8 mouse cellular contexts compared by ENCODE assay signal in the genomic region with DNA sequence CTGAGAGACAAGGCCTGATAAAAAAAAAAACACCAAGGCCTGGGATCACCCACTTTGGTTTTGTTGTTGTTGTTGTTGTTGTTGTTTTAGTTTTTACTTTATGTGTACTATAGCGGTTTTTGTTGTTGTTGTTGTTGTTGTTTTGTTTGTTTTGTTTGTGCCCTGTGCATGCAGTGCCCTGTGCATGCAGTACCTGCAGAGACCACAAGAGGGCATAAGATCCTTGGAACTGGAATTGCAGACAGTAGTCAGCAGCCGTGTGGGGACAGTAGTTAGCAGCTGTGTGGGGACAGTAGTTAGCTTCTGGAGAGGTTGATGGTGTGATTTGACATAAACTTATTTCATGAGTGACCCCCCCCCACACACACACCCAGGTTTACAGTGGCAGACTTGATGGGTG. TPM values are rescaled to one million over a fixed set of nuclear protein-coding genes. Genes with fewer than 3 reads are reported as not detected.
DNase-seq lines count a peak whose midpoint lies in the region; ATAC-seq and TF ChIP-seq lines count a peak whose summit lies in the region.

No protein-coding gene starts in this region.

- WGBS in forebrain, embryonic 13.5 days: 6% methylated on average over 2 of the region's 2 CpGs
- WGBS in lung, embryonic 14.5 days: 11% methylated on average over 2 of the region's 2 CpGs

- ATAC-seq in CD4-positive, CD25-positive, alpha-beta regulatory T cell, adult 4 months: peak; percentile 84
- peak; percentile 38; the same call in 1 of the 2 replicates for ATAC-seq in forebrain, embryonic 13.5 days
- peak; percentile 67; the same call in 1 of the 2 replicates for ATAC-seq in lung, embryonic 14.5 days (ENCODE audit: insufficient read depth)

- H3K27ac ChIP-seq in forebrain, embryonic 13.5 days: no peak overlapping the region
- no peak overlapping the region for H3K27ac ChIP-seq in lung, embryonic 14.5 days (ENCODE audit: low read depth)

- TF ChIP-seq CTCF in lung, embryonic 14.5 days (IDR thresholded peaks at IDR 0.05; ENCODE audit: low read depth): peak; percentile 98

- peaks cover 63% of the 10 kb centered on the region for H3K36me3 ChIP-seq in forebrain, embryonic 13.5 days (ENCODE audit: poor library complexity, severe bottlenecking)
- peaks cover 58% of the 10 kb centered on the region for H3K36me3 ChIP-seq in lung, embryonic 14.5 days (ENCODE audit: insufficient read depth)

- H3K4me3 ChIP-seq in forebrain, embryonic 13.5 days: no peak overlapping the region
- no peak overlapping the region for H3K4me3 ChIP-seq in lung, embryonic 14.5 days (ENCODE audit: low read depth, low read length)

- H3K9me3 ChIP-seq in forebrain, embryonic 13.5 days (replicated peaks): peaks cover 5% of the 10 kb centered on the region; the same call in 1 of the 2 replicates
- no peaks in the 10 kb centered on the region for H3K9me3 ChIP-seq in lung, embryonic 14.5 days (ENCODE audit: low read depth, low read length)

- H3K27me3 ChIP-seq in forebrain, embryonic 13.5 days: no peaks in the 10 kb centered on the region
- no peaks in the 10 kb centered on the region for H3K27me3 ChIP-seq in lung, embryonic 14.5 days (ENCODE audit: insufficient read depth, low read length)

- no peak overlapping the region for H3K4me2 ChIP-seq in forebrain, embryonic 13.5 days
- H3K4me2 ChIP-seq in lung, embryonic 14.5 days: no peak overlapping the region

- peak; percentile 70 for DNase-seq in A20 (ENCODE audit: low read depth, low spot score)
- peak; percentile 80 for DNase-seq in c-Kit-positive CD71-positive TER-119-positive erythroid progenitor cells, embryonic 14.5 days (ENCODE audit: low spot score)
- DNase-seq in kidney, adult 9 months: peak; percentile 82
- DNase-seq in lung, embryonic 14.5 days: peak; percentile 91
- peak; percentile 76 for DNase-seq in ovary, postnatal 14 days (ENCODE audit: low spot score)
- peak; percentile 50 for DNase-seq in yolk sac, embryonic 10.5 days (ENCODE audit: low spot score)

- H3K9ac ChIP-seq in forebrain, embryonic 13.5 days: no peak overlapping the region
- H3K9ac ChIP-seq in lung, embryonic 14.5 days: no peak overlapping the region

- H3K4me1 ChIP-seq in forebrain, embryonic 13.5 days: no peaks in the 10 kb centered on the region
- H3K4me1 ChIP-seq in lung, embryonic 14.5 days (ENCODE audit: insufficient read depth): no peaks in the 10 kb centered on the region

RNA-seq across cellular contexts. Expression of a gene that starts 8.0 kb away (rescaled TPM):
- polyA plus RNA-seq in CD4-positive, CD25-positive, alpha-beta regulatory T cell, adult 4 months (2017; shearing (Covaris generic)): 100 to 1,000 TPM in 1 of 2 experiments, 10 to 100 TPM in 1; 73.7 to 104 TPM
- 56.2 and 57.1 TPM in 2 replicates for polyA plus RNA-seq in forebrain, embryonic 13.5 days (2015; fragmentation: Nextera tagmentation; extraction: Ambion mirVana)
- 71.7 and 78.1 TPM in 2 replicates for polyA plus RNA-seq in lung, embryonic 14.5 days (2014; fragmentation: Nextera tagmentation; extraction: Ambion mirVana)

RNA-seq across cellular contexts. Expression of a gene that starts 9.3 kb away (rescaled TPM):
- 10 to 100 TPM; 16.2 to 24.8 TPM for polyA plus RNA-seq in CD4-positive, CD25-positive, alpha-beta regulatory T cell, adult 4 months (2017; shearing (Covaris generic))
- polyA plus RNA-seq in forebrain, embryonic 13.5 days (2015; fragmentation: Nextera tagmentation; extraction: Ambion mirVana): 28.7 and 33.6 TPM in 2 replicates
- 27.0 and 30.3 TPM in 2 replicates for polyA plus RNA-seq in lung, embryonic 14.5 days (2014; fragmentation: Nextera tagmentation; extraction: Ambion mirVana)

RNA-seq across cellular contexts. Expression of a gene that starts 18.2 kb away (rescaled TPM):
- 10 to 100 TPM; 63.0 to 72.0 TPM for polyA plus RNA-seq in CD4-positive, CD25-positive, alpha-beta regulatory T cell, adult 4 months (2017; shearing (Covaris generic))
- polyA plus RNA-seq in forebrain, embryonic 13.5 days (2015; fragmentation: Nextera tagmentation; extraction: Ambion mirVana): 163 and 173 TPM in 2 replicates
- polyA plus RNA-seq in lung, embryonic 14.5 days (2014; fragmentation: Nextera tagmentation; extraction: Ambion mirVana): 117 and 132 TPM in 2 replicates

RNA-seq across cellular contexts. Expression of a gene that starts 32.8 kb away (rescaled TPM):
- 1 to 10 TPM; 9.3 to 9.7 TPM for polyA plus RNA-seq in CD4-positive, CD25-positive, alpha-beta regulatory T cell, adult 4 months (2017; shearing (Covaris generic))
- 50.9 and 53.6 TPM in 2 replicates for polyA plus RNA-seq in forebrain, embryonic 13.5 days (2015; fragmentation: Nextera tagmentation; extraction: Ambion mirVana)
- 54.6 and 61.5 TPM in 2 replicates for polyA plus RNA-seq in lung, embryonic 14.5 days (2014; fragmentation: Nextera tagmentation; extraction: Ambion mirVana)

RNA-seq across cellular contexts. Expression of a gene that starts 33.7 kb away (rescaled TPM):
- 10 to 100 TPM; 83.9 to 95.9 TPM for polyA plus RNA-seq in CD4-positive, CD25-positive, alpha-beta regulatory T cell, adult 4 months (2017; shearing (Covaris generic))
- 41.7 and 56.6 TPM in 2 replicates for polyA plus RNA-seq in forebrain, embryonic 13.5 days (2015; fragmentation: Nextera tagmentation; extraction: Ambion mirVana)
- polyA plus RNA-seq in lung, embryonic 14.5 days (2014; fragmentation: Nextera tagmentation; extraction: Ambion mirVana): 65.1 and 72.7 TPM in 2 replicates
